Comparison of ENCODE assay signal across 15 mouse cellular contexts in genomic region chr5:58825970-58826369, GRCm38 (mm10).
DNase-seq lines count a peak whose midpoint lies in the region; ATAC-seq and TF ChIP-seq lines count a peak whose summit lies in the region.
"Had no signal": no experiment of that assay in that cellular context is flagged by ENCODE, and none has a peak within 500 bp of the region (broad histone marks: within the 10 kb centered on the region; RNA-seq: fewer than 3 reads in every experiment).

No protein-coding gene starts in this region.

- H3K4me2 ChIP-seq in kidney, postnatal 0 days (ENCODE audit: low read length) = no peak overlapping the region
- H3K4me2 ChIP-seq: heart, embryonic 12.5 days had no signal

- peak; percentile 66 for TF ChIP-seq CTCF in kidney, postnatal 0 days (IDR thresholded peaks at IDR 0.05; ENCODE audit: low read depth)

- H3K27ac ChIP-seq in kidney, postnatal 0 days = no peak overlapping the region
- H3K27ac ChIP-seq: liver, embryonic 14.5 days had no signal

- H3K4me1 ChIP-seq in kidney, postnatal 0 days (replicated peaks; ENCODE audit: insufficient read depth, low read length) = no peaks in the 10 kb centered on the region
- H3K4me1 ChIP-seq: heart, embryonic 12.5 days; megakaryocyte, embryonic 14.5 days had no signal

- WGBS in kidney, postnatal 0 days = 48% methylated on average over 3 of the region's 3 CpGs

- peak; percentile 4 to 24 for DNase-seq in cerebellum, postnatal 10 days
- peak; percentile 64 for DNase-seq in kidney, postnatal 0 days (ENCODE audit: low spot score)
- no peak for DNase-seq in kidney, adult 11 months
- peak; percentile 3 for DNase-seq in ES-CJ7 (ENCODE audit: low read depth, low spot score)
- peak; percentile 39 for DNase-seq in embryo, embryonic 11 days
- DNase-seq in spleen, postnatal 10 days (ENCODE audit: low spot score in 2 of 2) = no peak
- DNase-seq: cerebellum, adult 9-10 months; kidney, postnatal 25 days; spleen, adult 18-20 months; thymus, adult 2 months had no signal

- no peaks in the 10 kb centered on the region for H3K36me3 ChIP-seq in kidney, postnatal 0 days (ENCODE audit: insufficient read depth, low read length)
- H3K36me3 ChIP-seq: heart, embryonic 12.5 days had no signal

- no peak overlapping the region for H3K4me3 ChIP-seq in kidney, postnatal 0 days (replicated peaks; ENCODE audit: low read depth, low read length)
- H3K4me3 ChIP-seq: heart, embryonic 12.5 days; megakaryocyte, embryonic 14.5 days had no signal

- H3K9ac ChIP-seq in kidney, postnatal 0 days (ENCODE audit: low read depth, low read length) = no peak overlapping the region
- H3K9ac ChIP-seq: heart, embryonic 12.5 days; liver, embryonic 14.5 days had no signal

- no peaks in the 10 kb centered on the region for H3K27me3 ChIP-seq in kidney, postnatal 0 days (ENCODE audit: insufficient read depth, low read length)
- H3K27me3 ChIP-seq: heart, embryonic 12.5 days; megakaryocyte, embryonic 14.5 days had no signal

- ATAC-seq in cerebellum, adult (ENCODE audit: insufficient number of reproducible peaks, low FRiP score, low TSS enrichment) = no peak
- no peak for ATAC-seq in kidney, postnatal 0 days (replicated peaks; ENCODE audit: low FRiP score, low read depth)
- no peak for ATAC-seq in activated CD4-positive, CD25-positive, alpha-beta regulatory T cell, adult 4 months

- H3K9me3 ChIP-seq in kidney, postnatal 0 days (replicated peaks; ENCODE audit: low read length) = no peaks in the 10 kb centered on the region
- H3K9me3 ChIP-seq: heart, embryonic 12.5 days; megakaryocyte, embryonic 14.5 days had no signal

Comparison
In these comparisons a context has a peak if more than half of its experiments do, and no peak if none do; other contexts are left out.
1. DNase-seq: peak in cerebellum, postnatal 10 days (2 of 2), kidney, postnatal 0 days (single experiment), ES-CJ7 (single experiment) and embryo, embryonic 11 days (single experiment); none in kidney, adult 11 months (single experiment) and spleen, postnatal 10 days (0 of 2).